Mouse (Mus musculus) embryonic facial prominence, embryonic 11.5 days (tissue): Measurements from ENCODE around the gene Sertad3. TPM values are rescaled to one million over a fixed set of nuclear protein-coding genes. Genes with fewer than 3 reads are reported as not detected.
A peak's percentile ranks its signal among the peaks of the same experiment; 100 is the strongest.

Experiments
- ATAC-seq: fragments of 200-750 bp; cut with Nextera tagmentation; replicated peaks from 2 replicates; pipeline ENCODE4 v1.8.0; 2017; ENCODE audit warnings: low read depth; ENCODE audit not compliant: insufficient number of reproducible peaks, low FRiP score, low TSS enrichment
- DNase-seq: peaks from one replicate; pipeline ENCODE4 v3.0.0-alpha.2; 2015; ENCODE audit warnings: low spot score
- H3K27ac ChIP-seq: fragments of 300-500 bp; sonication (generic); replicated peaks from 2 replicates; pipeline ENCODE4 v1.5.1; 2014; ENCODE audit warnings: mild to moderate bottlenecking, low read depth, low read length, control low read depth
- H3K27me3 ChIP-seq: fragments of 300-500 bp; sonication (generic); 2 replicates; pipeline ENCODE4 v1.6.1; 2014; ENCODE audit warnings: mild to moderate bottlenecking, low read length, moderate library complexity, mixed read lengths; ENCODE audit not compliant: control insufficient read depth, insufficient read depth
- H3K36me3 ChIP-seq: fragments of 300-500 bp; sonication (generic); replicated peaks from 2 replicates; pipeline ENCODE4 v1.6.1; 2014; ENCODE audit warnings: low read depth, mild to moderate bottlenecking, low read length, moderate library complexity, mixed read lengths; ENCODE audit not compliant: control insufficient read depth, insufficient read depth
- H3K4me1 ChIP-seq: fragments of 300-500 bp; sonication (generic); 2 replicates; pipeline ENCODE4 v1.6.1; 2014; ENCODE audit warnings: low read length, mixed read lengths; ENCODE audit not compliant: control insufficient read depth, insufficient read depth
- H3K4me2 ChIP-seq: fragments of 300-500 bp; sonication (generic); 2 replicates; pipeline ENCODE4 v1.6.1; 2014; ENCODE audit warnings: low read depth, mild to moderate bottlenecking, control low read depth, low read length, moderate library complexity
- H3K4me3 ChIP-seq: fragments of 300-500 bp; sonication (generic); 2 replicates; pipeline ENCODE4 v1.5.1; 2014; ENCODE audit warnings: low read depth, low read length, control low read depth
- H3K9ac ChIP-seq: fragments of 300-500 bp; sonication (generic); replicated peaks from 2 replicates; pipeline ENCODE4 v1.6.1; 2014; ENCODE audit warnings: mild to moderate bottlenecking, control low read depth, low read length
- H3K9me3 ChIP-seq: fragments of 300-500 bp; sonication (generic); replicated peaks from 2 replicates; pipeline ENCODE4 v1.6.1; 2016; ENCODE audit warnings: mild to moderate bottlenecking, low read length, inconsistent platforms, mixed read lengths; ENCODE audit not compliant: control insufficient read depth
- WGBS: fragments of 180-500 bp; shearing (Covaris S2); extraction: QIAGEN DNeasy Blood & Tissue Kit; methylation state at CpG from one replicate; pipeline ENCODE4 v1.1.7; 2014; 5-methylcytosine and 5-hydroxymethylcytosine counted together
- polyA plus RNA-seq: library from polyadenylated mRNA; unstranded; fragments of >200 nt; fragmentation: Nextera tagmentation; extraction: Ambion mirVana; gene quantifications from 2 replicates; pipeline ENCODE4 v1.2.1, GENCODE M21; 2014

The Sertad3 gene
- polyA plus RNA-seq, 1 experiment from 2014 or later, result 27.2 TPM

- Histone ChIP-seq H3K27ac (no peak overlapping the region), H3K4me2 (no peak overlapping the region), H3K4me3 (no peak overlapping the region), H3K9ac (no peak overlapping the region), H3K9me3 (no peaks in the 10 kb centered on the region), H3K27me3 (no peaks in the 10 kb centered on the region), H3K36me3 (no peaks in the 10 kb centered on the region), H3K4me1 (no peaks in the 10 kb centered on the region)
- ATAC-seq, result no peak
- DNase-seq, result no peak
- WGBS, result 72% methylated on average over 10 of the region's 10 CpGs
These were observed 19.0 kb upstream of the Sertad3 start for GRCm38 (mm10) chr7:27454461-27455121.

GRCm38 (mm10) chr7:27455273-27455672 is 18.3 kb upstream of the Sertad3 start:
- no peak overlapping the region for H3K27ac ChIP-seq
- H3K4me3 ChIP-seq, result no peak overlapping the region
- H3K4me2 ChIP-seq, result no peak overlapping the region
- ATAC-seq, result no peak
- no peak for DNase-seq
- no peaks in the 10 kb centered on the region for H3K27me3 ChIP-seq
- H3K9me3 ChIP-seq, result no peaks in the 10 kb centered on the region
- WGBS, result 85% methylated on average over 3 of the region's 3 CpGs
- H3K36me3 ChIP-seq, result no peaks in the 10 kb centered on the region
- H3K4me1 ChIP-seq, result no peaks in the 10 kb centered on the region
- H3K9ac ChIP-seq, result no peak overlapping the region

- H3K9me3 ChIP-seq, result no peaks in the 10 kb centered on the region
- ATAC-seq (no peak), DNase-seq (no peak)
- H3K36me3 ChIP-seq, result no peaks in the 10 kb centered on the region
- no peak overlapping the region for H3K4me3 ChIP-seq
- H3K4me1 ChIP-seq, result no peaks in the 10 kb centered on the region
- no peak overlapping the region for H3K4me2 ChIP-seq
- no peak overlapping the region for H3K9ac ChIP-seq
- 89% methylated on average over 4 of the region's 4 CpGs for WGBS
- no peak overlapping the region for H3K27ac ChIP-seq
- no peaks in the 10 kb centered on the region for H3K27me3 ChIP-seq
These were observed 15.0 kb upstream of the Sertad3 start for GRCm38 (mm10) chr7:27458614-27459013.

GRCm38 (mm10) chr7:27459640-27460039 is 13.9 kb upstream of the Sertad3 start:
- H3K9ac ChIP-seq, result no peak overlapping the region
- H3K27me3 ChIP-seq, result no peaks in the 10 kb centered on the region
- H3K9me3 ChIP-seq, result no peaks in the 10 kb centered on the region
- H3K4me2 ChIP-seq, result no peak overlapping the region
- no peak for ATAC-seq
- 87% methylated on average over 5 of the region's 5 CpGs for WGBS
- H3K4me3 ChIP-seq, result no peak overlapping the region
- no peak for DNase-seq
- no peak overlapping the region for H3K27ac ChIP-seq
- no peaks in the 10 kb centered on the region for H3K4me1 ChIP-seq
- no peaks in the 10 kb centered on the region for H3K36me3 ChIP-seq

- Histone ChIP-seq H3K4me3 (no peak overlapping the region), H3K36me3 (no peaks in the 10 kb centered on the region), H3K27me3 (no peaks in the 10 kb centered on the region), H3K9ac (no peak overlapping the region), H3K27ac (no peak overlapping the region), H3K4me1 (no peaks in the 10 kb centered on the region), H3K4me2 (no peak overlapping the region), H3K9me3 (no peaks in the 10 kb centered on the region)
- 85% methylated on average over 6 of the region's 6 CpGs for WGBS
- no peak for DNase-seq
- ATAC-seq, result no peak
These were observed 13.1 kb upstream of the Sertad3 start for GRCm38 (mm10) chr7:27460477-27460876.

- no peaks in the 10 kb centered on the region for H3K27me3 ChIP-seq
- H3K36me3 ChIP-seq, result no peaks in the 10 kb centered on the region
- no peak overlapping the region for H3K4me2 ChIP-seq
- H3K9me3 ChIP-seq, result no peaks in the 10 kb centered on the region
- ATAC-seq, result no peak
- DNase-seq, result no peak
- no peaks in the 10 kb centered on the region for H3K4me1 ChIP-seq
- no peak overlapping the region for H3K27ac ChIP-seq
- 28% methylated on average over 4 of the region's 4 CpGs for WGBS
- no peak overlapping the region for H3K9ac ChIP-seq
- no peak overlapping the region for H3K4me3 ChIP-seq
These were observed 5.9 kb upstream of the Sertad3 start for GRCm38 (mm10) chr7:27467648-27468047.

- no peak overlapping the region for H3K4me3 ChIP-seq
- H3K36me3 ChIP-seq, result no peaks in the 10 kb centered on the region; the same call in 1 of the 2 replicates
- H3K4me2 ChIP-seq, result no peak overlapping the region
- no peaks in the 10 kb centered on the region for H3K27me3 ChIP-seq
- H3K9ac ChIP-seq, result no peak overlapping the region
- DNase-seq, result no peak
- H3K27ac ChIP-seq, result no peak overlapping the region
- H3K9me3 ChIP-seq, result no peaks in the 10 kb centered on the region
- WGBS, result 90% methylated on average over 11 of the region's 11 CpGs
- no peak for ATAC-seq
- H3K4me1 ChIP-seq, result no peaks in the 10 kb centered on the region
These were observed 2.0 kb upstream of the Sertad3 start for GRCm38 (mm10) chr7:27471390-27472120.

- no peak overlapping the region for H3K9ac ChIP-seq
- ATAC-seq, result no peak
- H3K36me3 ChIP-seq, result no peaks in the 10 kb centered on the region; the same call in 1 of the 2 replicates
- no peak overlapping the region for H3K27ac ChIP-seq
- no peak overlapping the region for H3K4me2 ChIP-seq
- H3K27me3 ChIP-seq, result no peaks in the 10 kb centered on the region
- H3K4me3 ChIP-seq, result peak overlapping the region; percentile 64
- DNase-seq, result no peak
- no peaks in the 10 kb centered on the region for H3K9me3 ChIP-seq
- H3K4me1 ChIP-seq, result no peaks in the 10 kb centered on the region
- 42% methylated on average over 7 of the region's 7 CpGs for WGBS
These were observed 972 bp upstream of the Sertad3 start for GRCm38 (mm10) chr7:27472596-27472995.
